Mouse (Mus musculus) cerebellum, postnatal 4 days (tissue): ENCODE results near the gene Ddc.

ENCODE experiments used
- DNase-seq, 2 experiments: peaks; one replicate each; pipeline ENCODE4 v3.0.0; 2022; ENCODE audit warnings: low spot score in 2 of 2, mixed read lengths in 1 of 2

The Ddc gene

DNA sequence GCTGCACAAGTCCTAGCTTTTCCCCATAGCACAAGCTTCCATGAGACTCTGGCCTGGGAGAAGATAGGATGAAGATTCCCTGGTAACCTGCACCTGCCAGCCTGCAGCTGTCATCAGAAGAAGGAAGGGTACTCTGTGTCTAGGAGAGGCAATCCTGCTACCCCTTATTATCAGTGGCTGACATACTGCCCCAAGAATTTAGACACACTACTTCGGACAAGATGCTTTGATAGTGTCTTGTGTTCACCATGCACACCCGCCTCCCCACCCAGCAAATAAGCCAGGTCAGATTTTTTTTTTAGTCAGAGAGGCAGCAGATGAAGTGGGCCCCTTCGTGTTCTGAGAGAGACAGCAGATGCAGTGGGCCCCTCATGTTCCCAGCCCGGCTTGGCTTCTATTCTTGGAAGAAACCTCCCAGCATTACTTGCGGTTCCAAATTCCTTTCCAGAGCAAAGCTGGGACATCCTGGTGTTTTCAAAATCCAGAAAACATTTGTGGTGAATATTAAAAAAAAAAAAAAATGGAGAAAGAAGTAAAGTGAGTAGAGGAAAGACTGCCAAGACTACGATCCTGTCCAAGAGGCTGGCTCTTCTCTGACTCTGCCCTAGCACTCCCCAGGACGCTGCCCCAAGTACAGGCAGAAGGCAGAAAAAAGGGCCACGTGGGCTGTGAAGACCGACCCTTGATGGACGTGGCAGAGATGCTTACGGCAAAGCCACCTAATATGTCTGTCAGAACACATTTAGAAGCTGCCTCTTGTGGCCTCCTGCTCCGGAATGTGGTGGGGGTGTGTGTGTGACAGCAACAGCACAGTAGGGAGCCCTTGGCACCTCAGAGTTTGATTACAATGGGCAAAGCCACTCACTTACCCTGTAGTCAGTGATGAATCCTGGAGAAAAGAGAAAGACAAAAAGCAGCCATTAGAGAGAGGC, 73.7 kb downstream of the Ddc start:
- DNase-seq: no peak

DNA sequence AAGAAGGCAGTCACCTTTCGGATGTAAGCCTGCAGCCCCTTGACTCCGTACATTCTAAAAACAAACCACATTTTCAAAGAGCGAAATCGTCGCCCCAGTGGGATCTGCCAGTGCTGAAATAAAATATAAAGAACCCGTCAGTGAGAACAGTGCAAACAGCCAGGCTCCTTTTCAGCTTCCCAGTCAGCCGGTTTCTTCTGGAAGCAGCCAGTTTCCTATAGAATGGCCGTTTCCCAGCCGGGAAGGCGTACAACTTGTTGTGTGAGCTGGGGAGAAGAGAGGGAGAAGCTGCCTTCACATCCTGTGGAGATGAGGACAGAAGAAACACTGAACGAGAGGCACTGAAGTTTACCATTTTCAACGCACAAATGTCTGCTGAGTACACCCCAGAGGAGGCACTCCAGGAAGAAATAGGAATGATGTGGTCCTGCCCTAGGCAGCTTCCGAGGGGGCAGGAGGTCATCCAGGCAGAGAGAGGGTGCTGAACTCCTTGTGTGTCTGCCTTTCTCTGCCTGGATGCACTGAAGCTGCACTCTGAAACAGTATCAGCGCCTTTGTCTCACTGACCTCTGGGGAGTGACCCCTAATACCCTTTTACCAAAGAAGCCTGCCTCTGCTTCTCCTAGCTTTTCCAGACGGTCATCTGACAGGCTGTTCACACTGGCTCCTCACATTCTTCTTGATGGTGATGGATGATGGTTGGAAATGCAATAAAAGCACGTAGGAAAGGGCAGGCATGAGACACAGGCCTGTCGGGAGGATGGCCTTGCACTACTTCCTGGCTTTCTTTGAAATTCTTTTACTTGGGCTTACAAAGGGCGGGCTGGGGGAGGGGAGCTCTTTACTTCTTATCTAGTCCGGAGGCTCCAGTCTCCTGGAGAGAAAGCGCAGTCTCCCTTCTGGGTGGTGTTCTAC, 75.5 kb downstream of the Ddc start:
- no peak for DNase-seq

DNA sequence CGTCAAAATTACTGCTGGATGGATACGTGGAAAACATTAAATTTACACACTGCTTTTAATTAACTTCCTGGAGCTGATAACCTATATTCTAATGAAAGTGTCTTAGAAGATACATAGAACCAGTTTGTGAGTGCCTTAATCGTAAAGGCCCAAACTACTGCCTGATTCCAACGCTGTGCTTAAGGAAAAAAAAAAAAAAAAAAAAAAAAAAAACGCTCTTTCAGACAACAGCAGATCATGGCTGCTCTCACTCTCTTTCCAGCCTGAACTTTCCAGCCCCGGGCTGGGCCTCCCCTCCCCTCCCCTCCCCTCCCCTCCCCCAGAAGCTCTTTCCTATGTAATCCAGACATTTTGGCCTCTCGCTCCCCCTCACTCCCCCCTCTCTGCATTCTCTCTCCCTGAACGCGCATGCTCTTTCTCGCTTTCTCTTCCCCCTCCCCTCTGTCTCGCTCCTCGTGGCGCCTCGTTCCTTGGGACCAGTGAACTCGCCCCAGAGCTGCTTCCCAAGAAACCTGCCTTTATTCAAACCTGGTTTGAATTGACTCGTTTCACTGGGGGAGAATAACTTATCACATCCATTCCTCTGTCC, 76.5 kb downstream of the Ddc start:
- DNase-seq: peak; percentile 28 to 30

DNA sequence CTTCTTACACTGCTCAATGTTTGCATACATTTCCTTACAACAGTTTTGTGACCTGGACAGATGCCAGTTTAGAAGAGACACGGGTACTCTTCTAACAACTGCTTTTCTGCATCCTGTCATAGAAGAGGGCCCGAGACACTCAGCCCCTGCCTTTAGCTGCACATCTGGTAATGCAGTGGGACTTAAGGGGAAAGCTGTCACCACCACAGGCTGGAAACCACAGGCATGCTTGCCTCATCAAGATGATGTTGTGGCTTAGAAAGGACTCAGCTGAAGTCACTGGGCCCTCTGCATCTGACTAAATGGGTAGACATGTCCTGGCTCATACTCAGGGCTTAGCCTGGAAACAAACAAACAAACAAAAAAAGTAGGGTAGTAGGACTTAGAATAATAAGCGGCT, 77.2 kb downstream of the Ddc start:
- no peak for DNase-seq

DNA sequence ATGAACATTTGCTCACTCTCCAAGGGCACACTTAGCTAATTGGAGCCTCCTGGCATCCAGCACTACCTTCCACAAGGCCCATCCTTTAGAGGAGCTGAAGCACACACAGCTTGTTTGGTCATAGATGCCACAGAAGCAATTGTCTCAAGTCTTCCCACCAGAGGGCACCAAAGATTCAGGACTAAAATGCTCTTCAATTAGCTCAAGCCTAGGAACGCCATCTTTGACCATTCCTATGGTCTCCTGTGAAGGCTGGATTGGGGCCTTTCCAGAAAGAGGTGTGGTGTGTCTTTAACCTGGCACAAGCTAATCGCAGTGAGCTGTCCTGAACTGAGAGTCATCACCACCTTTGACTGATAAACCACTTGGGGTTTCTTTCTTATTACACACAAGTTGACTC, 77.7 kb downstream of the Ddc start:
- DNase-seq: peak; percentile 39 to 83

DNA sequence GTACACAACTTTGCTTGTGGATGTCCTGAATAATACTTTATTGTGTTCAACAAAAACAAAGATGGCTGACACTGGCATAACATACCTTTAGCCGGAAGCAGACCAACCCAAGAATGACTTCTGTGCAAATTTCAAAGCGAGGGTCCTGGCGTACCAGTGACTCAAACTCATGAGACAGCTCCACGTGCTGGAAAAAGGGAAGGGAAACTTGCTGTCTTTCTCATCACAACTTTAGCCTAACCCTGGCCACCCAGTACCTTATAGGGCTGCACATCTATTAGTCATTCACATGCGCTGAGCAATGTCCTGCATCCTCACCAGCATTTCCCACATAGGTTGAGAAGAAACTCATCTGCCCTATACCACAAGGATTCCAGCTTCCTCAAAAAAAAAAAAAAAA, 78.7 kb downstream of the Ddc start:
- DNase-seq: no peak

DNA sequence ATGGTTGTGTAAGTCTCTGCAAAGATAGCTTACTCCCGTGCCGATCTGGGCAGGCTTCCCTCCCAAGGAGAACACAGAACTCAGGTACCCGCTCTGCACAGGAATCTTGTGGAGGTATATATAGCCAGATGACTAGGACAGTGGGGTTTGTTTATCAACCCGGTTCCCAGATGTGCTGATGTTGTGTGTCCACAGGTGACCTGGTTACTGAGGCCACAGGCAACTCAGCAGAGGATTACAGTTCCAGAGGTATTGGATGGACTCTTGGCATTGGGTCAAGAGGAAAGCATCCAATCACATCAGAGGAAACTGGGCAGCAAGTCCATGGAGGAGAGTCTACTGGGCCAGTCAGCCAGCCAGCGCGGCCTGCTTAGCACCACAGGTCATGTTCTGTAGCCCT, 79.1 kb downstream of the Ddc start:
- no peak for DNase-seq

DNA sequence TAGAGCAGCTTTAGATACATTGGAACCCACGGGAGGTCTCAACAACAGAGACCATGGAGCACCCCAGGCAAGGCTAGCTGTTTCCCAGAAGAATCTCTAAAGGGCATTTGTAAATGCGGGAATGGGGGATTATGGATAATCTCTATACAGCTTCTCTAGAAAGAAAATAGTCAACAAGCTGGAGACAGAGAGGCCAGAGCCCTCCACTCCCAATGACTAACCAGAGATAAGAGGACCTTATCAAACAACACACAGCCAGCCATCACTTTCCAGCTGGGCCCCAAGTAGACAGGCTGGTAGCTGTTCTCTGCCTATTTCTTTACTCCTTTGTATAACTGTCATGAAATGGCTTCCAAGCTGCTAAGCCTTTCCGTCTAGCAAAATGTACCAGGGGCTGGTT, 82.2 kb downstream of the Ddc start:
- DNase-seq: no peak

DNA sequence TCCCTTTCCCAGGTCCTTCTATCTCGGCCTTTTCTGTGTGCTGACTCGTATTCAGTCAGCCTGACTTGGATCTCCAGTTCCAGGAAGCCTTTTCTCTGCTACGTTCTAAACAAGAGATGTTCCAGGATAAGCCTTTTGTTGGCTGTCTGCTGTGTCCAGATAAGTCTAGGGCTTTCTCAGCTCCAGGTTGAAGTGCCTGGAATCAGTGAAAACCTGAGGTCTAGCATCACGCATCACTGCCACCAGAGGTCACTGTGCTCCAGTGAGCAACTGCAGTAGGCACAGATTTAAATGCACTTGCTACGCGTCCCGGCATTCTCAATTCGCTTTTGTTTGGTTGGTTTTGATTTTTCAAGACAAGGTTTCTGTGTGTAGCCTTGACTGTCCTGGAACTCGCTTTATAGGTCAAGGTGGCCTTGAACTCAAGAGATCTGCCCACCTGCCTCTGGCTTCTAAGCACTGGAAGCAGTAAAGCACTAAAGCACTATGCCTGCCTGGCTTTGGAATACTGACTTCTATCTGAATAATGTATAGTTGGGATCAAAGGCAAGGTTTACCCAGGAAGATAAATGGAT, 86.0 kb downstream of the Ddc start:
- DNase-seq: peak; percentile 52 to 75

DNA sequence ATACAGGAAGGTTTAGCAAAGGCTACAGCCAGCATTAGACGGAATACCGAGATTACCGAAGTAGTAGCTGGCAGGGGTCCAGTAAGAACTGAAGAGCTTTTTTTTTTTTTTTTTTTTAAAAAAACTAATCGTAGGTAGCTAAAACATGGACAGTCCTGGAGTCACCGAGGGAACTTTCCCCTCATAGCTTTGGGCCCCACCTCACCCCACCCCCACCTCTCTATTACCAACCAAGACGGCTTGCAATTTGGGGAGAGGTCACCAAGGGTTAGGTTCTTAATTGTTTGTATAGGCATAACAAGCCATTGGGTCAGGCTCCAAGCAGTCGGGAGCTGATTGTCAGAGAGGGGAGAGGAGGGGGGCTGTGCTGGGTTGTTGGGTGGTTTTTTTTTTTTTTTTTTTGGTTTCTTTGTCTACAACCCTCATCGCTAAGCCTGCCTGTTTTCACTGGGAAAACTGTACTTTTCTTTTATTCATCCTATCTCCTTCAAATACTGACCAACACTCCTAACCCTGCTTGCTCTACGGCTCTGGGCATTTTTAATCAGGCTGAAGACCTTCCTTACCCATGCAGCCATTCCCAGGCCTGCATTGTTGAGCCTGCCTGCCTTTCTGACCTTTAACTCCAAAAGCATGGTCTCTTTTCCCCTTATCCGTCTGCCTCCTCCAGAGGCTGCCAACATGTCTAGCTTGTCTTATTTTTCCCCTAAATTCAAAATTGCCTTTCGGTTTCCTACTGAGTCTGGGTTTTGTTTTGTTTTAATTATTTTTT, 88.4 kb downstream of the Ddc start:
- no peak for DNase-seq

DNA sequence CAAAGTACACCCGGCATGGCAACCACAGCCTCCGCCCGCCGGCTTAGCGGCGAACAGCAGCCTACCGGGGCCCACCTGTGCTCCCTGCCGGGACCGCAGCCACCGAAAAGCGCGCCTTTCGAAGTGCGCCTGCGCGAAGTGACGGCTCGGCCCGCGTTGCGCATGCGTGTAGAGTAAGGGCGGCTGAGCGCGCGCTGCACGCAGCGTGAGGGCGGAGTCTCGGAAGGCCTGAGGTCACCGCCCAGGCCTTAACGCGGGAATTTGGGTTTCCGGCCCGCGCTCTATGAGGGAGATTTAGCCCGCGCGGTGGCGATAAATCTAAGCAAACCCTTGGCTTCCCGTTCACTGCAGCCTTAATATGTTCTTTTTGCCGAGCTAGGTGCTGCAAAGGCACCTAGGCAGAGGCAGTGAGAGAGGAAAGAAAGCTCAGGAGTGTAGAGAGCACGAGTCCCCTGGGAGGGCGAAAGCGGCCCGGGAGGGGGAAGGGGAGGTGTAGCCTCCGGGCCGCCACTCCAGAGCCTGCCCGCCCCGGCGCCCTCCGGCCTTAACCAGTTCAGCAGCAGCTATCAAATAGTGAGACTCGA, 89.0 kb downstream of the Ddc start, which contains the start of gene Fignl1:
Fignl1 (minus strand) TSS at position 143 of the 584 bp plus-strand sequence.
- peak; percentile 96 to 97 for DNase-seq

DNA sequence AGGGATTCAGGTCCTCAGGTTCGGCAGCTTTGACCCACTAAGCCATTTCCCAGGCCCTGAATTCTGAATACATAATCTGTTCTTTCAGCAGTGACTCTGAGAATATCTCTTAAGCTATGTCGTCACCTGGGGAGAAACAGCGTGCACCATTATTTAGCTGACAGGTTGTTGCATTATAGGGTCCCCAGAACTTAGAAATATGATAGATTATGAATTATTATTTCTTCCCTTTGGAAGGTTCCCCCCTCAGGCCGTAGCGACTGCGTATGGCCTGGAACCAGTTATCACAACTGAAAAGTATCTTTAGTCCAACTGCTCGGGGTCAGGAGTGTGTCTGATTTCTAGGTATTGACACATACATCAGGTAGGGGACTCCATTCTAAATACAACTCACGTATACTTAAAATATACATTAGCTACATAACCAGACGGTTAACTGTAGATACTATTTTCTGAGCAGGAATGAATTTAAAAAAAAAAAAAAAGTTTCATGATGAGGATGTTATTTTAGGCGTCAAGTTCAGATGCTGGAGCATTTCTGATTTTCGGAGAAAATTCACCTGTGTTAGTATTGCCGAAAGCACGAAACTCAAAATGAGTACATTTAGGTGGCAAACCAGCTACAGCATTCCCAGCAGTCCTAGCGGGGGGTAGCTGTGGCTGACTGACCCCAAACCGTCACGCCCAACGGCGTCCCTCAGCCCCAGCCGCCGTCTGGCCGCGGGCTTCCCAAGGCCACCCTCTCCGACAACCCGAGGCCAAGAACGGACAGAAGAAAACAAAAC, 89.7 kb downstream of the Ddc start:
- no peak for DNase-seq

DNA sequence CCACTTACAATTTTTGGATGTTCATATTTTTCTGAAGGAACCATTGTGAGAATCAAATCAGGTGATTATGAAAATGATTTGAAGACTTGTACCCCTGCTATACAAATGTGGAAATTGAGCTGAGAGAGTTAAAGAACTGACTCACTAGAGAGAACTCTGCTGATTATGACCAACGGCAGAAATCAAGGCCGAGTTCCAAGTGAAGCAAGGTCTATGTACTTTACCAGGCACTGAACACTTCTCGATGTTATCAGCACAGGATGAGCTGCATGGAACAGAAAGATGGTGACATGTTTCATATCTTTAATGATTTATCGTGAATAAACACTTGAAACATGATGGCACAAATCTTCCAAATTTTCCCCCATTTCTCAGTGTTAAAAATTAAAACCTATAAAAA, 92.0 kb downstream of the Ddc start:
- no peak for DNase-seq

DNA sequence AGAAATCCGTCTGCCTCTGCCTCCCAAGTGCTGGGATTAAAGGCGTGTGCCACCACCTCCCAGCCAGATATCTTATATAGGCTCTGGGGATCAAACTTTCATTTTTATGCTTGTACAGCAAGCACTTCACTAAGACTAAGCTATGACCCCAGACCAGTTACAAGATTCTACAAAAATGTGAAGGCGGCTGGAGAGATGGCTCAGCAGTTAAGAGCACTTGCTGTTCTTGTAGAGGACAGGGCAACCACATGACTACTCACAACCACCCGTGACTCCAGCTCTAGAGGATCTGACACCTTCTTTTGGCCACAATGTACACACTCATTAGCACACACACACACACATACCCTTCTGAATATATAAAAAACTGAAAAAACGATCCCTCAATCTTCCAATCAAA, 93.5 kb downstream of the Ddc start:
- no peak for DNase-seq

DNA sequence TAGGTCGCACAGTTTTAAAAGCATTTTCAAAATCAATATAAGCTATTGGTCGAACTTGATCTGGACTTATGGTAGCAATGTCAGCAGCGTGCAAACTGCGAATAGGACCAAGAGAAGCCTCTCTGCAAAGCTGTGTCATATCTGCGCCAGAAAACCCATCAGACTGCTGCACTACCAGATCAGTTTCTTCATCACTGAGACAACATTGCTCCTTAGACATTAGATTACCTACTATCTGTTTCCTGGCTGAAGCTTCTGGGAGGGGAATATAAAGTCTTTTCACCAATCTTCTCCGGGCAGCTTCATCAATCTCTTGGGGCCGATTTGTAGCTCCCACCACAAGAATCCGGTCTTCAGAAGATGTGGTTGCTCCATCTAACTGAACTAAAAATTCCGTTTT, 96.9 kb downstream of the Ddc start:
- no peak for DNase-seq

DNA sequence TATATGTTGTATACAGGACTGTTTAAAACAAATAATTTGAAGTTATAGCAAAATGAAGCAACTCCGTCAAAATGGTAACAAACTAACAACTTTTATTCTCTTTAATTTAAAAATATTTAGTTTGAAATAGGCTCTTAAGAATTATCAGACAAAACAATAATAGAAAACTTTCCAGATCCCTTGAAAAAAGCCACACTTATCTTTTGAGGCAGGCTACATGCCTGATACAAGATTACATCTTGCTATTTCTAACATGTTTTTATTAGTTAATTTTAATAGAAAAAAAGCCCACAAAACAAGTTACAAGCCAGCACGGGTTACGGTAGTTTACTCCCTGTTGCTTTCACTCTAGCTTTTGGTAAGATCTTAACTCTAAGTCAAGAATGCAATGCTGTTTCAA, 97.6 kb downstream of the Ddc start:
- DNase-seq: no peak

DNA sequence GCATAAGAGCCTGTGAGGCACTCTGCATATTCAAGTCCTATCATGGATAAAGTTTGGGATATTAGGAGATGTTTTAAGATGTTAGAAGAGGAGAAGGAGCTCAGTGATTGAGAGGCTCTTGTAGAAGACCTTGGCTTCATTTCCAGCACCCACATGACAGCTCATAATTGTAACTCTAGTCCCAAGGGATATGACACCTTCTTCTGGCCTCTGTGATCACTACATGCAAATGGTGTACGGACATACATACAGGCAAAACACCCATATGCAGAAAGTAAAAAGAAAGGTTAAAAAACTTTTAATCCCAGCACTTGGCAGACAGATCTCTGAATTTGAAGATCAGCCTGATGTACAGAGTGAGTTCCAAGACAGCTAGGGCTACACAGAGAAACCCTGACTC, 99.3 kb downstream of the Ddc start:
- no peak for DNase-seq

DNA sequence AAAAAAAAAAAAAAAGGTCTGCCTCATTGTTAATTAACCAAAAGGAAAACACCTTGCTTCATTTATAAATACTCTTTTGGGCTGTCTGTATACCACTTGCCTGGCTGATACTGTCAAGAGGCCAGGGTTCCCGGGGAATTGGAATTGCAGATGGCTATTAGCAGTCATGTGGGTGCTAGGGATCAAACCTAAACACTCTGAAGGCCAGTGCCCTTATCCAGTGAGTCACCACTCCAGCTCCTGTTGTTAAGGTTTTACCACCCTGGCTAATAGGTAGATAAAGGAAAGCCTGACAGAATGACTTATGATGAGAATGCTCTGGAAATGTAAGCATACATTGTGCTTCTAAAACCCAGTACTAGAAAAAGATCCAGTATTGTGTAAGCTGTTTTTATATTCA, 103.3 kb downstream of the Ddc start:
- no peak for DNase-seq

DNA sequence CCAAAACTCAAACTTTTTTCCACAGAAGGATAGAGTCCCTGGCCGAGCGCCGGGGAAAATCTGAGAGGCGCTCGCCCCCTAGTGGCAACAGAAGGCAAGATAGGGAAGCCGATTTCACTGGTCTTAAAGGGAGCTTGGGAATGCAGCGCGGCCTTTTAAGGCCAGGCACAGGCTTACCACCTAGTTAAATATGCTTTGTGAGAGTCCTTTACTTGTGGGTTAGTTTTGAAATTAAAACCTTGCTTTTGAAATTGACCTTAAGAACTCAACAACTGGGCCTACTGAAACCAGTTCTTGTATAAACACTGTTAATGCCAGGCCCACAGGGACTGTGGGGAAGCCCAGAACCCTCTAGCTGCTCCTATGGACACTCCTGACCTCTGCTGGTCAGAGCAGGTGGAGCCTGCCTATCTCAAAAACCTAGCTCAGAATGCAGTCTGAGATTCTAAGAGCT, 109.4 kb downstream of the Ddc start:
- peak; percentile 79 to 82 for DNase-seq

DNA sequence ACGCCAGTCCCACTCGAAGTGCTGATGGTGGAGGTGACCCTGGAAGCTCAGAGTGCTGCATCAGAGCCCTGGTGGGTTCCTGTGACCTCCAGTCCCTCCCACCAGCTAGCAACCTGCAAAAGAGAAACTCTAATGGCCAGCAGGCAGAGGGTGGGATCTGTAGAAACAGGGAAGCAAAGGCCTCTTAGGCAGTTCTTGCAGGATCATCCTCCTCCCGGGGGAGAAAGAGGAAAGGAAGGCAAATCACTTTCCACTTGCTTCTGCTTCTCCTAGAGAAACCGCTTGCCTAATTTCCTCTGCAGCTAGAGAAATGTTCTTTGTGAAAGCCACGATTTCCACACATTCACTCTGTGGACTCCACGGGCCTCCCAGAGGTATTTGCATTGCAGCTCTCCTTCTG, 112.5 kb downstream of the Ddc start:
- DNase-seq: no peak
